Mouse (Mus musculus): ENCODE results near the gene Rbfox2. TPM values are rescaled to one million over a fixed set of nuclear protein-coding genes. Genes with fewer than 3 reads are reported as not detected.

Rbfox2 gene
- total and polyA plus RNA-seq, 3 experiments, result 0.89 TPM; not detected in 2

DNA sequence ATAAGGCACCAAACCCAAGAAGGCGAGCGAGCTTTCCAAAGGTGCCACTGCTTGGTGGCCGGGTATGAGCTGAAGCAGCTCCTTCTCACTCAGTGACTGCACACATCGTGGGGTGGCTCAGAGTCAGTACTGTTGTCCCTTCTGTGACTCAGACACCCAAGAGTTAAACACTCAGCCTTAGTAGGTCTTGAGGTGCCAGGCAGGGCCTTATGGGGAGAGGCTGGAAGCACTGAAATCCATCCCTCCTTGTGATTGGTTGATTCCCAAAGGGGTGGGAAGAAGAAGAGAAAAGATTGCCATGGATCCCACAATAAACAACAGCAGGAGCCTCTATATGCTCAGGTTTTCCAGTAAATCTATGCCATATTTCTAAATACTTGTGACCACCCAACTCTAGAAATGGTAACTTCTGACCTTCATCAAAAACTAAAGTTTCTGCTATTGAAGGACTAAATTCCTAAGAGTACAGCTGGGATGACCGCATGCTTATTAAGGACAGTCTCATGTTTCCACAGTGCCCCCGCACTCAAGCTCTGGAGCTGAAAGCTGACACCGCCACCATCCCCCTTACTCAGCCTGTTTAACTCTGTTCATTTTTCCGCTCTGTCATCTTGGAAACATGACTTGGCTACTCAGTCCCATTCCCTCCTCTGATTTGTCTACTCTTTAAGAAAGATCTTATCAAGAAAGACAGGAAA is 92.2 kb downstream of the Rbfox2 start:
- Histone ChIP-seq H3K4me3 (replicated peaks in 1 of 3; ENCODE audit: low read depth in 2 of 3, low read length in 2 of 3, poor library complexity in 1 of 3) (no peak overlapping the region), H3K9ac (ENCODE audit: insufficient read depth, low read depth) (no peak overlapping the region), H3K27ac (ENCODE audit: insufficient read depth, low read depth) (no peak overlapping the region), H3K9me3 (replicated peaks; ENCODE audit: low read length) (no peaks in the 10 kb centered on the region), H3K36me3 (replicated peaks in 1 of 2; ENCODE audit: control insufficient read depth in 1 of 2, insufficient read depth in 1 of 2, low read length in 1 of 2) (no peaks in the 10 kb centered on the region), H3K4me2 (ENCODE audit: insufficient read depth, low read depth, poor library complexity, severe bottlenecking) (no peak overlapping the region), H3K4me1 (ENCODE audit: control insufficient read depth in 1 of 2, insufficient read depth in 2 of 2) (no peaks in the 10 kb centered on the region), H3K79me2 (replicated peaks; ENCODE audit: control insufficient read depth, extremely low read depth, insufficient read depth, poor library complexity, severe bottlenecking) (no peaks in the 10 kb centered on the region), H3K27me3 (replicated peaks) (peaks cover 93% of the 10 kb centered on the region)
- DNase-seq (ENCODE audit: extremely low read depth), result no peak
- TF ChIP-seq MEF2A (IDR thresholded peaks at IDR 0.05; ENCODE audit: borderline replicate concordance, low read depth, low read length) (no peak), POLR2A (IDR thresholded peaks at IDR 0.05; ENCODE audit: low read depth, low read length) (no peak), RCOR1 (conservative IDR thresholded peaks at IDR 0.05; ENCODE audit: low read depth, low read length) (no peak), MXI1 (IDR thresholded peaks at IDR 0.05; ENCODE audit: low read depth, low read length) (no peak), NELFE (IDR thresholded peaks at IDR 0.05; ENCODE audit: low read depth, low read length) (no peak), USF2 (conservative IDR thresholded peaks at IDR 0.05; ENCODE audit: low read depth, low read length) (no peak), KAT2A (IDR thresholded peaks at IDR 0.05; ENCODE audit: insufficient replicate concordance, low read length) (no peak)
- in situ Hi-C loops (cut with MboI; ENCODE audit: low pct_ligation_motif_present, low pct_unique_long_range_greater_than_20kb, low sequenced_read_pairs), result no loop called here
- dilution Hi-C loops (cut with MboI; ENCODE audit: extremely low pct_ligation_motif_present, extremely low pct_unique_long_range_greater_than_20kb, low sequenced_read_pairs), result no loop called here

DNA sequence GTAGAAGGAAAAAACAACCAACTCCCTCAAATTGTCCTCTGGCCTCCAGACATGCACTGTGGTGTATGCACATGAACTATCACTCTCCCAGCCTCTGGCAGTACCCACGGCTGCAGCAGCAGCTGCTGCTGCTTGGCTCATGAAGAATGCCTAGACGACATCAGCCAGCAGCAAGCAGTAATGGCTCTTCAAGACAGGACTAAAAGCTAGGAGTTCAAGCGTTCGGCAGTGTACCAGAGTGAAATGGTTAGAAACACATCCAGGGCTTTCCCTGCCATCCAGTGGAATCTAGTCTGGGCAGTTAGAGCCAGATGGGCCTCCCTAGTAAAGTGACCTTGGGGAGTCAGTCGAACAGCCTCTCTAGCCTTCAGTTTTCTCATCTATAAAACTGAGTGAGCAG is 93.0 kb downstream of the Rbfox2 start:
- TF ChIP-seq KAT2A (IDR thresholded peaks at IDR 0.05; ENCODE audit: insufficient replicate concordance, low read length) (no peak), MAX (IDR thresholded peaks at IDR 0.05; ENCODE audit: low read length) (no peak), MXI1 (IDR thresholded peaks at IDR 0.05; ENCODE audit: low read depth, low read length) (no peak), JUND (conservative IDR thresholded peaks at IDR 0.05; ENCODE audit: low read depth, low read length) (no peak), TCF12 (IDR thresholded peaks at IDR 0.05; ENCODE audit: low read depth, low read length) (no peak), ZKSCAN1 (IDR thresholded peaks at IDR 0.05; ENCODE audit: borderline replicate concordance, low read depth, low read length) (no peak), POLR2A (IDR thresholded peaks at IDR 0.05; ENCODE audit: low read depth, low read length) (no peak), MYC (IDR thresholded peaks at IDR 0.05; ENCODE audit: low read depth, low read length) (no peak), MEF2A (IDR thresholded peaks at IDR 0.05; ENCODE audit: borderline replicate concordance, low read depth, low read length) (no peak), BHLHE40 (IDR thresholded peaks at IDR 0.05; ENCODE audit: low read depth, low read length) (no peak), RAD21 (IDR thresholded peaks at IDR 0.05; ENCODE audit: low read depth, low read length) (no peak), CTCF (conservative IDR thresholded peaks at IDR 0.05 in 1 of 2, IDR thresholded peaks at IDR 0.05 in 1 of 2; ENCODE audit: low read depth in 2 of 2, low read length in 2 of 2) (no peak), UBTF (IDR thresholded peaks at IDR 0.05; ENCODE audit: low read depth, low read length) (no peak)
- peaks cover 93% of the 10 kb centered on the region for H3K27me3 ChIP-seq (replicated peaks)
- no peaks in the 10 kb centered on the region for H3K9me3 ChIP-seq (replicated peaks; ENCODE audit: low read length)
- H3K27ac ChIP-seq (ENCODE audit: insufficient read depth, low read depth), result no peak overlapping the region
- H3K36me3 ChIP-seq (replicated peaks in 1 of 2; ENCODE audit: control insufficient read depth in 1 of 2, insufficient read depth in 1 of 2, low read length in 1 of 2), result no peaks in the 10 kb centered on the region
- H3K4me3 ChIP-seq (replicated peaks in 1 of 3; ENCODE audit: low read depth in 2 of 3, low read length in 2 of 3, poor library complexity in 1 of 3), result no peak overlapping the region
- dilution Hi-C loops (cut with MboI; ENCODE audit: extremely low pct_ligation_motif_present, extremely low pct_unique_long_range_greater_than_20kb, low sequenced_read_pairs), result no loop called here
- no peak overlapping the region for H3K4me2 ChIP-seq (ENCODE audit: insufficient read depth, low read depth, poor library complexity, severe bottlenecking)
- in situ Hi-C loops (cut with MboI; ENCODE audit: low pct_ligation_motif_present, low pct_unique_long_range_greater_than_20kb, low sequenced_read_pairs), result no loop called here
- no peaks in the 10 kb centered on the region for H3K79me2 ChIP-seq (replicated peaks; ENCODE audit: control insufficient read depth, extremely low read depth, insufficient read depth, poor library complexity, severe bottlenecking)
- DNase-seq (ENCODE audit: extremely low read depth), result no peak
- no peak overlapping the region for H3K9ac ChIP-seq (ENCODE audit: insufficient read depth, low read depth)
- no peaks in the 10 kb centered on the region for H3K4me1 ChIP-seq (ENCODE audit: control insufficient read depth in 1 of 2, insufficient read depth in 2 of 2)
